Mouse (Mus musculus): ENCODE results near the gene Vwa8.
"Not testable (repeated sequence)": the region's sequence is repeated elsewhere in the genome, so short reads cannot be mapped to it uniquely, and the experiment has no call there.

Vwa8 gene

GRCm38 (mm10) chr14:78885915-78886534 lies 37.2 kb downstream of the Vwa8 start:
- no peak for DNase-seq

- DNase-seq = peak in 1 of 2 experiments; percentile 12
Measured at GRCm38 (mm10) chr14:78886566-78887234, 37.8 kb downstream of the Vwa8 start.

DNA sequence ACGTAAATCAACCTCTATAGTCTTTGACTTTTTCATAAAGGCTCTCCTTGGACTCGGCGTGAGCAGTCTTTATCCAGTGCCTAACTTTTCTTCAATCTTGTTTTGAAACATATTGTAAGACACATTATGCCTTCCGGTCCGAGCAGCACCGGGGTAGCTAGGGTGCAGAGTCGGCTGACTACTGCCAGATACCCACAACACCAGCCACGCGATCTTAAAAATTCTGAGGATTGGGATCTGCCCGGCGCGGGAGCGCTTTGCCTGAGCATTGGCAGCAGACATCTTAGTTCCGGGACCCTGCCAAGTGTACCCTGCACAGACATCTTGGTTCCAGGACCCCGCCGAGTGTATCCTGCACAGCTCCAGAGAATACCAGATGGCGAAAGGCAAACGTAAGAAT lies 38.6 kb downstream of the Vwa8 start:
- DNase-seq = not testable (repeated sequence)

DNA sequence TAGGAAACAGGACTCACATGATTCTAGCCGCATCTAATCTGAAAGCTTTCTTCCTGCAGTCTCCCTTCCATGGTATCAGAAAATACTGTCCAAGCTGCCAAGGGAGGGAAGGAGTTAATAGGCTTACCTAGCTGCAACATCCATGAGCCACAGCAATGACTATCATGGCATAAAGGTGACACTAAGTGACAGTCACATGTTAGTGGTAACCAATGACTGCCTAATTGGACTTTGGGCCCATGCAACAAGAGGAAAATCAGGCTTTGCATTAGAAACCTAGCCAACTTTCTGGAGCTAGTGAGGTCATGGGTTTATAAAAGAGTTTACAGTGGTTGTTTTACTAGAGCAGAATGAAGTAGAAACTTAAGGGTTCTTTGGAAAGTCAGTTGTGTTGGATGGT lies 46.6 kb downstream of the Vwa8 start:
- DNase-seq = no peak

DNA sequence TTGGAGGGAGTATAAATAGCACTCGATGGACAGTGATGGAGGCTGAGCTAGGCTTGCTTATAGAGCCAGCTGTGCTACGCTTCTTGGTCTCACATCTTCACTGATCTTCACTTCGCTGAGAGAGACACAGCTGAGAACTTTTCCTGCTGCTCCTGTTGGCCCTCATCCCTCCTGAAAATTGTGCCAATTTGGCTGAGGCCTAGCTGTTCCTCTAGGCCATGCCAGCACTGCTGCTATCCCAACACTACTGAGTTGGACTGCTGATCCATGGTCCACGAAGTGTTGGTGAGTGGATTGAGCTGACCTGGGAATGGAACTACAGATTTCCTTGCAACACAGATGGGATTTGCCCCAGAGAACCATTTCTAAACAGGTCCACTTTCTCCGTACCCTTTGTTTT lies 47.4 kb downstream of the Vwa8 start:
- DNase-seq = peak; percentile 28 to 31

DNA sequence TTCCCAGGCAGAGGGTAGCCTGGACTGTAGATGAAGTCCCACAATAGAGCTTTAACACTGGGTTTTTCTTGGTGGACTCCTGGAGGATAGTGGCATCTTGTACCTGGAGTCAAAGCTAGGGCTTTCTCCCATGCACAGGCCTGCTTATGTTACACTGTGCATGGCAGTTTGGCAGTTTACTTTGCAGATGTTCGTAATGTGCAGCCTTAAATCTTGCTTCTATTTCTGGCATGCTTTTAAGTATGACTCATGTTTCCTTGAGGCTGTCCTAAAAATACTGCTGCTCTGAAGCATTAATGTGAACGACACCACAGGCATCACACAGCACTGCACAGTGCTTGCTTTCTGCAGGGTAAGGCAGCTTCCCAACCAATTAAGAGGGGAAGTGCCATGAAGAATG lies 51.9 kb downstream of the Vwa8 start:
- no peak for DNase-seq

DNA sequence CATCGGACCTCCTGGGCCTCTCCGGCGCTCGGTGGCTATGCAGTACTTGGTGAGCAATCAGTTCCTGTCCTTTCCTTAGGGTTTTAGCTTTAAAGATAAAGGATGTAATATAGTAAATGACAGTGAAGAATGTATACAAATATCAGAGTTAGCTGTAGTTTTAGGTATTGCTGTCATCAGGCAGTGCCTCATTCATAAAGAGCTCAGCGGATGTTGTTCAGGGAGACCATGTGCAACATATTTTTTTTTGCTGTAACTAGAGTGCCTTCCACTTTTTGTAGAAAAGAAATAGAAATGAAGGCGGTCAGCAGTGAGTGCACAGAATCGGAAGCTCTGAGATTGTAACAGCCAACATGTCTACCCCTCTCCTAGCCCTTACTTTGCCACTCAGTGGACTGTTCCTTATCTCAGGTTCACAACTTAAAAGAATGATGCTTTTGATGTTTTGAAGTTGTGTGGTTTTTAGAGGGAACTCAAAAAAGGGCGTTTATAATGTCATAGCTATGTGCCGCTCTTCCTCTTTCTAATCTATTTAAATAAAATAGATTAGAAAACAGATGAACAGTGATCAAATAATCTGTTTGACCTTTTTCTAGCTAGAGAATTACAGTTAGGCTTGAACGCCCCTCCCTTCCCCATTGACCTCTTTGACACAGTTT lies 59.5 kb downstream of the Vwa8 start:
- no peak for DNase-seq

- no peak for DNase-seq
Measured at GRCm38 (mm10) chr14:78912076-78912475, 63.2 kb downstream of the Vwa8 start.

DNA sequence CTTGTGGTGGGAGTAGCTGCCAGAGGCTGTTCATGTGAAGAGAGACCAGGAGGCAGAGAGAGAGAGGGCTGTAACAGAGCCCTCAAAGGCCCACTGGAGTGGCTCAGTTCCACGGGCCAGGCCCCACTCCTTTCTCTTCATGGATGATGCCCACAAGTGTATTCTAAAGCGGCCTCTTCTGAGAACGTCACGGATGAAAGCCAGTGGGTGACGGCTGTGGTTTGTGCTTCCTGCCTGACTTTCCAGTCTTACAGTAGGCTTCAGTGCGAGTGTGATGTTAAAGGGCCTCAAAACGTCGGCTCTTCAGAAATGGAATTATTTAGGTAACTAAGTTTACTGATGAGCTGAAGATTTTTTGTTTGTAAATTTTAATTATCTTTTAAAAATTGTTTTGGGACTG lies 65.3 kb downstream of the Vwa8 start:
- no peak for DNase-seq

DNA sequence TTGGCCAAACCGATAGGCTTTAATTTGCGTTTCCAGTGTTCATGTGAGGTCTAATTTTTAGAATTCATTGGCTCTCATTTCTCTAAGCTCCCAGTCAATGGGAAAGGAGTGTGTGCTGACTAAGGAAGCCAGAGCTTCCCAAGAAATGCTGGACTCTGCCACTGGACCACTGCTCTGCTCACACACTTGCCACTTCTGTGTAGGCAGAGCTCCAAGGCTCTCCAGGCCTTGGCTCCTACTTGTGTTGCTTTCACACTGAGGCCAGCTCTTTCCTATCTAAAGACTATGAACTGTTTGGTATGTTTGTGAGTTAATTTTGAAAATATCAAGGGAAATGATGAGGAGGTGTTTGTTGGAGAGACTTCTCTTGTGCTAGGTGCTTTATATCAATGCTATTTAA lies 67.8 kb downstream of the Vwa8 start:
- no peak for DNase-seq

DNA sequence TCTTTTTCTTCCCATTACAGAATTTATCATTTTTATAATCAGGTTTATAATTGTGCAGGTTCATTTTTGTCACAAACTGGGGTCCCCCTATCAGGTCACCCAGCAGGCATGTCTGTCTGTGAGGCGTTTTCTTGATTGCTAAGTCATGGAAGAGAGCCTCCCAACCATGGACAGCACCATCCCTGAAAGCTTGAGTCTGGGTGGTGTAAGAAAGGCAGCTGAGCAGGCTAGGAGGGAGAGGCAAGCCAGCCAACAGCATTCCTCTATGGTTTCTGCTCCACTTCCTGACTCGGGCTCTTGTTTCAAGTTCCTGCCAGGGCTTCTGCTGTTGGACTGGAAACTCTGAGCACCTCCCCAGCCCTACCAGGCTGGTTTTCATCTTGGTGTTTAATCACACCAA lies 72.4 kb downstream of the Vwa8 start:
- no peak for DNase-seq

DNA sequence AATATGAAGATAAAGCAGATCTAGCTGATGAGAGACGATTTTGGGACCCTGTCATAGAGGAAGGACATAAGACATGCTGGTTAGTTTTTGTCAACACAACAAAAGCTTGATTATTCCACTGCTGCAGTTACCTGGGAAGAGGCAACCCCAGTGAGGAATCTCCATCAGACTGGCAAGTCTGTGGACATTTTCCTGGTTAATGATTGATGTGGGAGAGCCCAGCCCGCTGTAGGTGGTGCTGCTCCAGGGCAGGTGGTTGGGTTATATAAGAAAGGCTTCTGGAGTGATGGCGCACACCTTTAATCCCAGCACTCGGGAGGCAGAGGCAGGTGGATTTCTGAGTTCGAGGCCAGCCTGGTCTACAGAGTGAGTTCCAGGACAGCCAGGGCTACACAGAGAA lies 74.8 kb downstream of the Vwa8 start:
- no peak for DNase-seq

DNA sequence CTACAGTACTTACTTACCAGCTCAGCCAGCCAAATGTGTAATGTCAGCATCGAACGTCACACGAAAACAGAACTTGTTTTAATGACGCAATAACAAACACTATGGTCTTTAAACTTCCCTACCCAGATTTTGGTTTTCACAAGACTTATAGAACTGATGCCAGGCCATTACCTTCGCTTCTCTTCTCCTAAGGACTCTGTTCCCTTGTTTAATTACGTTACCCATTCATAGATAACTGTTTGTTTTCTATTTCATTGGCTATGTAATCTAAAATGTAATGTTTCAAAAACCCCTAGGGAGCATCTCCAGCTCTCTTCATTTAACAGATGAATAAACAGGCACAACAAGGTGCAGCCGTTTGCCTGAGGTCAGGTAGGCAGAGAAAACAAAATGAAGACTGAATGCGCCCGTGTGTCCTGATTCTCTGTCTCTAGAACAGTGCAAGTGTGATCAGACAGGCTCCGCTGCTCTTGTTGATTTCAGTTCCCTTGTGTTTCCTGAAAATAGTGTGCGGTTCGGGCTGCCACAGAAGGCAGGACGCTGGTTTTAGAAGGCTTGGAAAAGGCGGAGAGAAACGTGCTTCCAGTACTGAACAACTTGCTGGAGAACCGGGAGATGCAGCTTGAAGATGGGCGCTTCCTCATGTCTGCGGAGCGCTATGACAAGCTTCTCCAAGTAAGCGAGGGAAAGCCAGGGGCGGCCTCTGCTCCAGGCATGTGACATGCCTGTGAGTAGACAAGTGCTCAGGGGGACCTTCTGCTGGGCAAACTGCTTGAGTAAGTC lies 76.1 kb downstream of the Vwa8 start:
- DNase-seq = no peak

DNA sequence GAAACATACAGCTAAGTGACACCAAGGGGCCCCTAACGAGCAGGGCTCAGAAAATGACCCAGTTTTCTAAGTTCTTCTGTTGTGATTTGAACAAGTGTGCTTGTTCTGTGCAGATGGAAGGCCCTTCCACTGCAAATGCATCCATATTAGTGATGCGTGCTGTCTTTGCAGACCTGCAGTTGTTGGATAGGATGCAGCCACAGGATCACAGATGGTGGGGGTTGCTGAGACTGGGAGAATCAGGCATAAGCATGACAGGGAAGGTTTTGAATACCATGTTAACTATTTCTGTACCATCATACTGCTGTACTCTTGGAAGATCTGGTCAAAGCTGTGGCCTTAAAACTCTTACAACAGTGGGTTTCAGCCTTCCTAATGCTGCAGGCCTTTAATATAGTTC lies 83.2 kb downstream of the Vwa8 start:
- no peak for DNase-seq

DNA sequence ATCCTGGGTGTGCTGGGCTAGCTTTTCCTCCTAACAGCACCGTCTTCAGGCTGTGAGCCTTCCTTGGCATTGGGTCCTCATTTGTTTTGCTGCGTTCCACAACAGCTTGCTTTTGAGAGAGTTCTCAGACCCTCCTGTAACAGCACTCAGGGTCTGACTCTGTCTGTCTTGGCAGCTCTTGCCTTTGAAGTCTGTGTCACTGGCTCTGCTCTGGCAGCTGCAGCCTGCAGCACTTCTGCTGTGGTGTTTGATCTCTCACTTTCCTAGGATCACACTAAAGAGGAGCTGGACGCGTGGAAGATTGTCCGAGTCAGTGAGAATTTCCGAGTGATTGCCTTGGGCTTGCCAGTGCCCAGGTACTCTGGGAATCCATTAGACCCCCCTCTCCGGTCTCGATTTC lies 84.5 kb downstream of the Vwa8 start:
- no peak for DNase-seq

- no peak for DNase-seq
Measured at GRCm38 (mm10) chr14:78934596-78934995, 85.7 kb downstream of the Vwa8 start.

DNA sequence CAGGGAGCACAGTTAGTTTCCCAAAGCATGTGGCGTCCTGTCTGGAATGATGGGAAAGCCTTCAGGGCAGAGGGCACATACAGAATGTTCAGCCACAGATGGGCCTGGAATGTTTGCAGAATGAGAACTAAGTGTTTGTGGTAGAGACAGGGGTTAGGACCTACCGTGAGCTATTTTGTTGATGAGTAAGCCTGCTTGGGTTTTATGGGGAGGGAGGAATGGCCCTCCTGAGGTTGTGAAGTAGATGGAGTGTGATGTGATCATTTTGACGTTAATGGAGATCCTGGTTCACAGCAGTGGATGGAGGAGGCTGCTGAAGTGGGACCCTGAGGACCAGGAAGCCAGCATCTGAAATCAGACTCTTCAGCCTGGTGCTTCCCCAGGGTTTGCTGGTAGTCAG lies 86.9 kb downstream of the Vwa8 start:
- no peak for DNase-seq

DNA sequence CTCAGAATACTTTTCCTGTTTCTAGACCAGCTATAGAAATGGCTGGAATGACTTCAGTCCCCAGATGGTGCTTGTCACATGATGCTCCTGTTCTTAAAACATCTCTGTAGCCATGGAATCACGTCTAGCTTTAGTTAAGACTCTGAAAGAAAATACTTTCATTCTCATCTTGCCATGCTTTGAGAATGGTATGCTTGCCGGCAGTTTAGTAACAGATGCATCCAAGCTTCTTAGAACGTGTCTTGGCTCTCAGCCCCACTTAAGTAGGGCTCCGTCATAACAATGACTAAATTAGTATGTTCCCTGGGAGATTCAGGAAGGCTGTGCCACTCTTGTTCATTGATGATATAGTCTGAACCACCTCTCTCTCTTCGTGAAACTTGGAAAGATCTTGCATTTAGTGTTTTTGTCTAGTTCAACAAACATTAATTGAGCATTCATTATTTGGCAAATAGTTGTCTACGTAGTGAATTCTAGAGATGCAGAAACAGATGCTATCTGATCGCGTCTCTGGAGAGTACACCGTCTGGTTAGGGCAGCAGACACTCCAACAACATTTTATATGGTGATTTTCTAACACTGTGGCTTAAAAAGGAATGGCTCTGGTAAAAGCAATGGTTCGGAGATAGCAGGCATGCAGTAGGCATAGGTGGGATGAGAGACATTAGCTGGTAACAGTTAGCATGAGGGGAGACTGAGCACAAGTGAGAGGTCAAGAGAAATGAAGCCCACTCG lies 93.1 kb downstream of the Vwa8 start:
- no peak for DNase-seq

- DNase-seq = no peak
Measured at GRCm38 (mm10) chr14:78955745-78956144, 106.9 kb downstream of the Vwa8 start.

DNA sequence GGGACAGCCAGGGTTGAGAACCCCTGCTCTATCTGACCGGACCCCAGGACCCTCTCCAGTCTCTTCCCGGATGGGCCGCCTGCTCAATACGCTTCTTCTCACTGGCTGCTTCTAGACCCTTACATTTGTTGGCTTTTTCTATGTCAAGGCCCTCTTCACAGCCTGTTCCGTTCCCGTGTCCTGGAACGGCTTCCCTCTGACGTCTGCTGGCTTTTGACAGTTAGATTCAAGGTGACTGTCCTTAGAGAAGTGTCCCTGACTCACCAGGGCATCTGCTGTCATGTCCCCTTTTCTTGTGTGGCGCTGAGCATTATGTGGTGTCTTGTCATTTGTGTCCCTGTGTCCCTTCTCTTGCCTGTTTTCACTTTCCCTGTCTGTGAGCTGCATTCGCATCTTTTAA lies 121.8 kb downstream of the Vwa8 start:
- no peak for DNase-seq

DNA sequence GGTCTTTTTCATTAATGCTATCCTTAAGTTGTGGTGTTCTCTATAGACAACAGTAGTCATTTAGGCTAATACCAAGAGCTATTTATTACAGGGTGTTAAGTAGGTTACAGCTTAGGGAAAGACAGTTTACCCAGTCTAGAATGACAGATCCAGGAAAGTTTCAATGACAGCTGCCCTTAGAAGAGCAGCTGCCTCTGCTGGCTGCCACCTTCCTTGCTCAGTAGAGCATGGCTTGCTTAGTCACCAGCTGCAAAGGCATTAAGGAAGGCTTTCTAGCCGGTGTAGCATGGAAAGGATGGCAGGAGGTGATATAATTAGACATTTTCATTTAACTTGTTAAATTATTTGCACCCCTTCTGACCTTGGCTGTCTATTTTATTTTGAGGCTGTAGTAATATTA lies 123.6 kb downstream of the Vwa8 start:
- no peak for DNase-seq

GRCm38 (mm10) chr14:78983104-78983503 lies 134.3 kb downstream of the Vwa8 start:
- DNase-seq = no peak

DNA sequence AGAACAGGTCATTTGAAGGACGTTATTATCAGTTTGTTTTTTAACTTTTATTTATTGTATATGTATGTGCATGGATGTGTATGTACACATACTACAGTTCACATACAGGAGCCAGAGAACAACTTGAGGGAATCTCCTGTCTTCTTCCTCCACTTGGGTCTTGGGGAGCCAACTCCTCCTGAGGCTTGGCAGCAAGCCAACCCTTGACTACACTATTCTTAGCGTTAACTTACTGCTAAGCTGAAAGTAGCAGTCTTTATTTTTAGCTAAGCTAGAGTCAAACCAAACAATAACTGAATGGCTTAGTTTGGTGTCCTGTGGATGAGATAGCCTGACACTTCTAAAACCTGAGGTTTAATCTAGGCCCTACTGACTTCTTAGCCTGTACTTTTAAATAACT lies 135.4 kb downstream of the Vwa8 start:
- no peak for DNase-seq
